Mouse (Mus musculus) intestine, embryonic 15.5 days (tissue): ENCODE measurements around the gene St6galnac3. TPM values are rescaled to one million over a fixed set of nuclear protein-coding genes. Genes with fewer than 3 reads are reported as not detected.

Experiments used
- ATAC-seq: fragments of 200-750 bp; cut with Nextera tagmentation; 2 replicates; pipeline ENCODE4 v1.8.0; 2017; ENCODE audit warnings: moderate TSS enrichment, moderate library complexity
- H3K27ac ChIP-seq: fragments of 300-500 bp; sonication (generic); 2 replicates; pipeline ENCODE4 v1.5.1; 2015; ENCODE audit warnings: mild to moderate bottlenecking, inconsistent platforms
- H3K27me3 ChIP-seq: fragments of 300-500 bp; sonication (generic); replicated peaks from 2 replicates; pipeline ENCODE4 v1.6.1; 2015; ENCODE audit warnings: inconsistent platforms
- H3K36me3 ChIP-seq: fragments of 300-500 bp; sonication (generic); 2 replicates; pipeline ENCODE4 v1.6.1; 2015; ENCODE audit warnings: inconsistent platforms
- H3K4me1 ChIP-seq: fragments of 300-500 bp; sonication (generic); replicated peaks from 2 replicates; pipeline ENCODE4 v1.6.1; 2015; ENCODE audit warnings: inconsistent platforms
- H3K4me2 ChIP-seq: fragments of 300-500 bp; sonication (generic); replicated peaks from 2 replicates; pipeline ENCODE4 v1.6.1; 2015; ENCODE audit warnings: mild to moderate bottlenecking, inconsistent platforms
- H3K4me3 ChIP-seq: fragments of 300-500 bp; sonication (generic); replicated peaks from 2 replicates; pipeline ENCODE4 v1.5.1; 2015; ENCODE audit warnings: inconsistent platforms
- H3K9ac ChIP-seq: fragments of 300-500 bp; sonication (generic); 2 replicates; pipeline ENCODE4 v1.6.1; 2015; ENCODE audit warnings: inconsistent platforms
- H3K9me3 ChIP-seq: fragments of 300-500 bp; sonication (generic); 2 replicates; pipeline ENCODE4 v1.6.1; 2016; ENCODE audit warnings: inconsistent platforms
- WGBS: fragments of 180-500 bp; shearing (Covaris S2); methylation state at CpG from one replicate; pipeline ENCODE4 v1.1.7; 2015; 5-methylcytosine and 5-hydroxymethylcytosine counted together
- polyA plus RNA-seq: library from polyadenylated mRNA; unstranded; fragments of >200 nt; fragmentation: Nextera tagmentation; extraction: Ambion mirVana; gene quantifications from 2 replicates; pipeline ENCODE4 v1.2.1, GENCODE M21; 2015

The St6galnac3 gene
- polyA plus RNA-seq, 1 experiment from 2014 or later: 34.5 TPM

DNA sequence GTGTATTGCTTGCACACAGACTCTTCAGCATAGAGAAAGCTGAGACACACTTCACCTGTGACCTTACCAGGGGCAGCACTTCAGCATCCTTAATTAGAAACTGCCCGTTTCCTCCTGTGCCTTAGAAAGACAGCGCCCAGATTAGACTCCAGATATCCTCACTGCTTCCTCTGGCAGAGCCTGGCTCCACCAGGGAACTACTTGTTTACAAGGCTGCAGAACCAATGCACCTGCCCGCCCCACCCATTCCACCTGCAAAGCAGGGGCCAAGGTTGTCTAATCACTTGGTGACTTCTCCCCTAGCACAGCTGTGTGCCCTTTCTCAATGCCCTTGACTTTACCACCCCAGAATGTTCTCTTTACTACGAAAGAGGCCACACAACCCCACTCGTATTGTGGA, 239.8 kb downstream of the St6galnac3 start:
- 80% methylated on average over 5 of the region's 5 CpGs for WGBS
- no peak for ATAC-seq
- Histone ChIP-seq H3K4me2 (no peak overlapping the region), H3K27ac (no peak overlapping the region), H3K4me3 (no peak overlapping the region), H3K4me1 (0 out of 2 replicates have a peak, but pooled peaks cover 2% of the 10 kb centered on the region), H3K9ac (no peak overlapping the region), H3K27me3 (no peaks in the 10 kb centered on the region), H3K36me3 (no peaks in the 10 kb centered on the region), H3K9me3 (no peaks in the 10 kb centered on the region)

DNA sequence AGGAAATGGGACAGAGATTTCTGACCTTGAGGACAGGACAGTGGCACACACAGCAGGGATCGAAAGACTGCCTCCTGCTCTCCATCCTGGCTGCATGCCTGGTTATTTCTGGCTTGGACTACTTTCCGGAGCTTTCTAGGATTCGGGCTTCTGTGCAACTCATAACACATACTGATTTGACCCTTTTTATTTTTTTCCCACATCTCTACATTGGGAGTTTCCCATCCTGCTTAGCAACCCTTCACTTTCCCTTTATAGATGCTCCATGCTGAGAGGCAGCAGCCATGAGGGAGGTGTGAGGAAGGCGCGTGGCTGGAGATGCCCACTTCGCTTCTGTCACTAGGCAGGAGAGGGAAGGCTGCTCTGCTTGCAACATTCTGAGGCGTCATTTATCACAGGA, 240.3 kb downstream of the St6galnac3 start:
- no peak for ATAC-seq
- 68% methylated on average over 7 of the region's 7 CpGs for WGBS

GRCm38 (mm10) chr3:153483691-153484090, 241.3 kb downstream of the St6galnac3 start:
- no peaks in the 10 kb centered on the region for H3K36me3 ChIP-seq
- no peak overlapping the region for H3K4me2 ChIP-seq
- H3K27ac ChIP-seq: no peak overlapping the region
- no peaks in the 10 kb centered on the region for H3K4me1 ChIP-seq
- H3K9ac ChIP-seq: no peak overlapping the region
- H3K27me3 ChIP-seq: no peaks in the 10 kb centered on the region
- WGBS: 86% methylated on average over 4 of the region's 4 CpGs
- H3K4me3 ChIP-seq: no peak overlapping the region
- H3K9me3 ChIP-seq: no peaks in the 10 kb centered on the region
- no peak for ATAC-seq

More for the DNA sequence above, 240.3 kb downstream of the St6galnac3 start:
- Histone ChIP-seq H3K27ac (no peak overlapping the region), H3K4me2 (no peak overlapping the region), H3K9ac (no peak overlapping the region), H3K9me3 (no peaks in the 10 kb centered on the region), H3K4me1 (0 out of 2 replicates have a peak, but pooled peaks cover under 1% of the 10 kb centered on the region), H3K4me3 (no peak overlapping the region), H3K36me3 (no peaks in the 10 kb centered on the region), H3K27me3 (no peaks in the 10 kb centered on the region)

DNA sequence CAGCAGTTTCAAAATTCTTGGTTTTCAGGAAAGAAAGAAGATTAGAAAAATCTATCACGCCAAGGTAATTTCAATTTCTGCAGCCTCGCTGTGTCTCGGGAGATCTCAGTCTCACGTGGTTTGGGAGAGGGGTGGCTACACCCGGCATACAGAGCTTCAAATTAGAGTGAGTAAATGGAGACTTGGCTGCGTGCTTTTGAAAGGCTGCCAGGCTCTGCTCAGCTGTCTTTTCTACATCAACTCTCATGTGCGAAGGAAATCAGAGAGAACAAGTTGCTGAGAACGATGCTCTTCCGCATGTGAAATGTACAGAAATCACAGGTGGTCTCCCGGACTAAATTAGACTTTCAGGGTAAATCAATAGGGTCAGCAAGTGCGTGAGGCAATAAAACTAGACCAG, 242.9 kb downstream of the St6galnac3 start:
- ATAC-seq: no peak
- WGBS: 69% methylated on average over 11 of the region's 11 CpGs
- no peaks in the 10 kb centered on the region for H3K36me3 ChIP-seq

GRCm38 (mm10) chr3:153481012-153481411, 244.0 kb downstream of the St6galnac3 start:
- H3K9ac ChIP-seq: no peak overlapping the region
- no peak for ATAC-seq
- 89% methylated on average over 6 of the region's 6 CpGs for WGBS

More for the DNA sequence above, 242.9 kb downstream of the St6galnac3 start:
- Histone ChIP-seq H3K27me3 (no peaks in the 10 kb centered on the region), H3K4me1 (no peaks in the 10 kb centered on the region), H3K9me3 (no peaks in the 10 kb centered on the region), H3K4me3 (no peak overlapping the region), H3K27ac (no peak overlapping the region), H3K9ac (no peak overlapping the region), H3K4me2 (no peak overlapping the region)

GRCm38 (mm10) chr3:153480636-153481006, 244.4 kb downstream of the St6galnac3 start:
- 73% methylated on average over 5 of the region's 5 CpGs for WGBS
- no peak for ATAC-seq
- H3K9me3 ChIP-seq: no peaks in the 10 kb centered on the region

More at GRCm38 (mm10) chr3:153481012-153481411, 244.0 kb downstream of the St6galnac3 start:
- Histone ChIP-seq H3K4me3 (no peak overlapping the region), H3K27ac (no peak overlapping the region), H3K9me3 (no peaks in the 10 kb centered on the region), H3K4me2 (no peak overlapping the region), H3K36me3 (no peaks in the 10 kb centered on the region), H3K27me3 (no peaks in the 10 kb centered on the region), H3K4me1 (no peaks in the 10 kb centered on the region)

GRCm38 (mm10) chr3:153480005-153480635, 244.9 kb downstream of the St6galnac3 start:
- 73% methylated on average over 3 of the region's 3 CpGs for WGBS

More at GRCm38 (mm10) chr3:153480636-153481006, 244.4 kb downstream of the St6galnac3 start:
- Histone ChIP-seq H3K4me2 (no peak overlapping the region), H3K4me1 (no peaks in the 10 kb centered on the region), H3K9ac (no peak overlapping the region), H3K27ac (no peak overlapping the region), H3K27me3 (no peaks in the 10 kb centered on the region), H3K4me3 (no peak overlapping the region), H3K36me3 (no peaks in the 10 kb centered on the region)

DNA sequence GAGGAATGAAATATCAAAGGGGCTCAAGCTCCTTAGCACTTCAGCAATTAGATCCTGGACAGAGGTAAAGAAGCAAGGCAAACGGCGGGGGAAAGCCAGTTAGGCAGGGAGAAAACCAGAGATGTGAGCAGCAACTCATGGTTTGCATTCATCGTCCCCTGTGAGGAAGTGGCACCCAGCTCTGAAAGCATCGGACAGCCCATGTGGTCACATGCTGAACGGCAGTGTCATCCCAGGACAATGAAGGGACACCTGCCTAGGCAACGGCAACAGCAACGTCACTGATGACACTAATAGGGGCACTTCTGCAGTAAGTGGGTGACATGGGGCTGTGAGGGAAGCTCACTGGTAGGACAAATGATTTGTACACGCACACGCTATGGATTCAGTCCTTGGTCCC, 249.1 kb downstream of the St6galnac3 start:
- no peak overlapping the region for H3K27ac ChIP-seq
- no peaks in the 10 kb centered on the region for H3K4me1 ChIP-seq
- no peak overlapping the region for H3K9ac ChIP-seq
- 89% methylated on average over 9 of the region's 9 CpGs for WGBS
- H3K36me3 ChIP-seq: no peaks in the 10 kb centered on the region
- H3K27me3 ChIP-seq: no peaks in the 10 kb centered on the region
- no peak overlapping the region for H3K4me3 ChIP-seq
- no peak for ATAC-seq
- H3K9me3 ChIP-seq: no peaks in the 10 kb centered on the region
- no peak overlapping the region for H3K4me2 ChIP-seq

More at GRCm38 (mm10) chr3:153480005-153480635, 244.9 kb downstream of the St6galnac3 start:
- H3K36me3 ChIP-seq: no peaks in the 10 kb centered on the region
- no peaks in the 10 kb centered on the region for H3K27me3 ChIP-seq
- no peak for ATAC-seq
- H3K27ac ChIP-seq: no peak overlapping the region
- H3K4me3 ChIP-seq: no peak overlapping the region
- no peaks in the 10 kb centered on the region for H3K4me1 ChIP-seq
- no peaks in the 10 kb centered on the region for H3K9me3 ChIP-seq
- H3K4me2 ChIP-seq: no peak overlapping the region
- H3K9ac ChIP-seq: no peak overlapping the region

DNA sequence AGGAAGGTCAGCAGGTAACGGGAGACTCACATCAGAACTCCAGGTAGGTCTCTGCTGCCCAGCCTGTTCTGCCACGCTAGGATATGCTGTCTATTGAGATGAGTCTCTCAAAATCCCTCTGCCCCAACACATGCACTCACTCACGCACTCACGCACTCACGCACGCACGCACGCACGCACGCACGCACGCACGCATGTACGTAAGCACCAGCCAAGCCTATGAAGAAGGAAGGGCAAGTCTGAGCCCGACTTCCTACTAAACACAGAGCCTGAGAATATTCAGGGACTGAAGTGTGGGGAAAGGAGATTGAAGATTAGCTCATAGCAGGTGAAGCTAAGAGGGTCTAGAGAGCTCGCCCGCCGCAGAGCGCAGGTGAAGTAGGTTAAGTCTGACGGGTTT, 249.5 kb downstream of the St6galnac3 start:
- H3K27me3 ChIP-seq: no peaks in the 10 kb centered on the region
- H3K4me2 ChIP-seq: no peak overlapping the region
- H3K9ac ChIP-seq: no peak overlapping the region
- no peak for ATAC-seq
- no peaks in the 10 kb centered on the region for H3K4me1 ChIP-seq
- no peak overlapping the region for H3K27ac ChIP-seq
- H3K4me3 ChIP-seq: no peak overlapping the region
- WGBS: 95% methylated on average over 20 of the region's 20 CpGs
- no peaks in the 10 kb centered on the region for H3K36me3 ChIP-seq
- no peaks in the 10 kb centered on the region for H3K9me3 ChIP-seq

DNA sequence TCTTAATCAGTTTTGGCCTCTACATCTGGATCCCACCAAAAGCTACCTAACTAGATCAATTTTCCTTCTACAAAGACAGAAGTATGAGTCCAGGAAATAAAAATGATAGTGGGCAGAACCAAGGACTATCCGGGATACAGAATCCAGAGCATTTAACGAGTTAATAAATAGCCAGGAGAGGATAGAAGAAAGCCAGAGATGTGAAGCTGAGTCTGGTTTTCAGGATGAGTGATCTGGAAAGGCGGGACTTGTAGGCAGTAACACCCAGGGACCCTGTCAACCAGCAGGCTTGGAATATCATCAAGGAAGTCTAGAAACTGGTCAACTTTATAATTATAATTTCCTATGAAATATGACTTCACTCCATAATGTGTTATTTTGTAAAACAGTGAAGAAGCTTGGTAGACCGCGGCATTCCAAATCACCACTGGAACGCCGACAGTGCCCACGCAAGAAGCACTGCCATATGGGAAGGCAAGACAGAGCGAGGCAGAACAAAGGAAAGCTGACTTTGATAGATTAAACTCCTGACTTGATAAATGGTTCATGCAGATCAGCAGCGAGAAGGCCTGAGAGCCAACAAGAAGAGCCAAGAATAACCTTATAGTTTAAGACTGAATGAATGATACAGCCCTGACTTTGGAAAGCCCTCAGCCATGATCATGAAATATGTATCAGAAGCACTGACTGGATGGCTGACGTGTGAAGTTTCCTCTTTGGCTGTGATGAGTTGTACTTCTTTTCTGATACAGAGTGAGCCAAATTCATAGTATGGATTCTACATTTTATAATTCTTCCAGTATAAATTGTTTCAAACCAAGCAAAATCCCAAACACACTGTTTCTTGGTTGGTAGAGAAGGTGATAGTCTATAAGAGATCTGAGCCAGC, 252.1 kb downstream of the St6galnac3 start:
- no peaks in the 10 kb centered on the region for H3K4me1 ChIP-seq
- H3K4me2 ChIP-seq: no peak overlapping the region
- no peaks in the 10 kb centered on the region for H3K27me3 ChIP-seq
- H3K36me3 ChIP-seq: no peaks in the 10 kb centered on the region
- no peaks in the 10 kb centered on the region for H3K9me3 ChIP-seq
- H3K9ac ChIP-seq: no peak overlapping the region
- H3K27ac ChIP-seq: no peak overlapping the region
- 79% methylated on average over 11 of the region's 11 CpGs for WGBS
- ATAC-seq: no peak
- H3K4me3 ChIP-seq: no peak overlapping the region

DNA sequence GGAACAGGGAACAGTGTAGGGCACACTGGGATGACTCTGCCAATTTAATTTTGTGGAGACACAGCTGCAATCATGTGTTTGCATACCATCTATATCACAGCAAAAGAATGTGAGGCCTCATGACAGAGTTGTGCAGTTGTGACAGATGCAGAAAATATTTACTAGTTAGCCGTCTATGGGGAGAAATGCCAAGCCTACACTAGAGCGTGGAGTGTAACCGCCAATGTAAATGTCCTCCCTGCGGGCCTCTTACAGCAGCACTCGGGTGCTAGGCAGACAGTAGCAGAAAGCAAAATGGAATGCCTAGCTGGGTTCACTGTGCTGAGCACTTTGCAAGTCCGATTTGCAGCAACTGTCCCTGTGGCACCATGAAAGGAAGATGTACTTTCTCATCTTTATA, 261.1 kb downstream of the St6galnac3 start:
- no peaks in the 10 kb centered on the region for H3K4me1 ChIP-seq
- no peaks in the 10 kb centered on the region for H3K27me3 ChIP-seq
- H3K4me2 ChIP-seq: no peak overlapping the region
- no peak overlapping the region for H3K9ac ChIP-seq
- H3K36me3 ChIP-seq: no peaks in the 10 kb centered on the region
- no peak overlapping the region for H3K4me3 ChIP-seq
- H3K9me3 ChIP-seq: no peaks in the 10 kb centered on the region
- H3K27ac ChIP-seq: no peak overlapping the region
- 73% methylated on average over 6 of the region's 6 CpGs for WGBS
- ATAC-seq: no peak

DNA sequence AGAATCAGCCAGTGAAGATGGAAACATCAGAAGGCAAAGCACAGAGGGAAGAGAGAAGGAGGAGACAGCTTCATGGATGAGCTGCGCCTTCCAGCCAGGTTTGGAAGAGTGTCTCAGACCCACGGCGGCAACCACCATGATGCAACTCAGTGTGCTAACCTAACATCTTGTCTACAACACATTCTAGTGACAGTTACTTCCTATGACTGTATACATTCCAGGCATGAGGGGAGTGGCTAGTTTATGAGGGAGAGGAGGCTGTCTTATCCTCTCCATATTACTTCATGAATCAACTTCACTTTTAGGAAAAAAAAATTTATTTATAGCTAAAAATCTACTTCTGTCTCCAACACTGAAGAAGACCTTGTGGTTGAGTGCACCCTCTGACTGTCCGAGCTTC, 264.8 kb downstream of the St6galnac3 start:
- Histone ChIP-seq H3K4me1 (no peaks in the 10 kb centered on the region), H3K27me3 (no peaks in the 10 kb centered on the region), H3K27ac (no peak overlapping the region), H3K4me2 (no peak overlapping the region), H3K36me3 (0 out of 2 replicates have a peak, but pooled peaks cover 2% of the 10 kb centered on the region), H3K9ac (no peak overlapping the region), H3K4me3 (no peak overlapping the region), H3K9me3 (no peaks in the 10 kb centered on the region)
- ATAC-seq: no peak
- WGBS: 96% methylated on average over 4 of the region's 4 CpGs
